Mouse (Mus musculus) megakaryocyte, embryonic 14.5 days (primary cell): ENCODE measurements around the gene Ddx47. TPM values are rescaled to one million over a fixed set of nuclear protein-coding genes. Genes with fewer than 3 reads are reported as not detected.

Source experiments
- H3K27me3 ChIP-seq: replicated peaks from 2 replicates; pipeline ENCODE3; 2012; ENCODE audit warnings: inconsistent platforms
- H3K36me3 ChIP-seq: replicated peaks from 2 replicates; pipeline ENCODE3; 2012; ENCODE audit warnings: low read length, inconsistent platforms, mixed read lengths
- H3K4me1 ChIP-seq: 2 replicates; pipeline ENCODE4 v1.6.1; 2012; ENCODE audit warnings: inconsistent platforms
- H3K4me3 ChIP-seq: replicated peaks from 2 replicates; pipeline ENCODE3; 2012; ENCODE audit warnings: moderate library complexity, mild to moderate bottlenecking, inconsistent platforms
- H3K9me3 ChIP-seq: 2 replicates; pipeline ENCODE4 v1.6.1; 2012; ENCODE audit warnings: inconsistent platforms
- FLI1 ChIP-seq: IDR thresholded peaks from 2 replicates; pipeline ENCODE4 v1.6.1; 2012; ENCODE audit warnings: low read length, inconsistent platforms, mixed read lengths
- GATA1 ChIP-seq: IDR thresholded peaks from 3 replicates; pipeline ENCODE4 v1.6.1; 2012; ENCODE audit warnings: mixed read lengths, low read length, inconsistent platforms, borderline replicate concordance
- polyA plus RNA-seq: library from polyadenylated mRNA; stranded (reverse); fragments of >175 nt; gene quantifications from 2 replicates; pipeline ENCODE4 v1.2.3, GENCODE M21; 2012; ENCODE audit warnings: low replicate concordance; ENCODE audit not compliant: insufficient read depth

Ddx47 gene
- polyA plus RNA-seq, 1 experiment = 6.6 TPM

- peaks cover 14% of the 10 kb centered on the region for H3K4me1 ChIP-seq
- TF ChIP-seq GATA1 (no peak), FLI1 (no peak)
- no peaks in the 10 kb centered on the region for H3K9me3 ChIP-seq
- no peak overlapping the region for H3K4me3 ChIP-seq
- H3K27me3 ChIP-seq = peaks cover 53% of the 10 kb centered on the region
- no peaks in the 10 kb centered on the region for H3K36me3 ChIP-seq
These were observed 53.2 kb downstream of the Ddx47 start for GRCm38 (mm10) chr6:135064621-135065020.

GRCm38 (mm10) chr6:135065236-135065957 lies 54.0 kb downstream of the Ddx47 start, which contains the start of gene Gprc5a:
TSS of gene Gprc5a (plus strand) at chr6:135065651.
- Histone ChIP-seq H3K27me3 (peaks cover 56% of the 10 kb centered on the region), H3K36me3 (no peaks in the 10 kb centered on the region), H3K9me3 (no peaks in the 10 kb centered on the region), H3K4me1 (peaks cover 14% of the 10 kb centered on the region), H3K4me3 (peak within 1 kb of the TSS; percentile 90)
- TF ChIP-seq GATA1 (no peak), FLI1 (no peak)

- Histone ChIP-seq H3K4me1 (peaks cover 14% of the 10 kb centered on the region), H3K36me3 (no peaks in the 10 kb centered on the region), H3K27me3 (peaks cover 53% of the 10 kb centered on the region), H3K9me3 (no peaks in the 10 kb centered on the region), H3K4me3 (no peak overlapping the region)
- TF ChIP-seq FLI1 (no peak), GATA1 (no peak)
These were observed 55.5 kb downstream of the Ddx47 start for GRCm38 (mm10) chr6:135066795-135067445.

- H3K4me3 ChIP-seq = no peak overlapping the region
- H3K27me3 ChIP-seq = peaks cover 53% of the 10 kb centered on the region
- H3K36me3 ChIP-seq = no peaks in the 10 kb centered on the region
- peaks cover 14% of the 10 kb centered on the region for H3K4me1 ChIP-seq
- TF ChIP-seq FLI1 (no peak), GATA1 (no peak)
- H3K9me3 ChIP-seq = no peaks in the 10 kb centered on the region
These were observed 56.8 kb downstream of the Ddx47 start for GRCm38 (mm10) chr6:135068221-135068620.

DNA sequence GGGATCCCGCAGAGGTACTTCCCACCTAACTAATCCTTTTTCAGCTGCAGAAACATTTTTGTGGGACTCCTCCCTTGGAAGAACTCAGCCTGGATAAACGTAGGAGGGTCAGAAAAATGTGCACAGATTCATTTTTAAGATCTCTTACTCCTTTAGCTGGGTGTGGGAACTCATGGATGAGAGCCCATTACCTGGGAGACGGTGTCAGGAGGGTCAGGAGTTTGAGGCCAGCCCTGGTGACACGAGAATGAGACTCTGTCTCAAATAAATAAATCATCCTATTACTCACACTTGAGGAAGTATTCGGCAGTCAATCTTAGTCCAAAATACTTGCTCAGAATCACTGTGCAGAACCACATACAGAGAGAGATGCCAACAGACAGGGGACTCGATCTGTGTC lies 58.4 kb downstream of the Ddx47 start:
- peaks cover 47% of the 10 kb centered on the region for H3K27me3 ChIP-seq
- H3K4me3 ChIP-seq = no peak overlapping the region
- H3K36me3 ChIP-seq = no peaks in the 10 kb centered on the region
- H3K9me3 ChIP-seq = no peaks in the 10 kb centered on the region
- TF ChIP-seq FLI1 (no peak), GATA1 (no peak)
- peaks cover 25% of the 10 kb centered on the region for H3K4me1 ChIP-seq

GRCm38 (mm10) chr6:135070347-135070746 lies 58.9 kb downstream of the Ddx47 start:
- Histone ChIP-seq H3K27me3 (peaks cover 42% of the 10 kb centered on the region), H3K36me3 (no peaks in the 10 kb centered on the region), H3K4me1 (peaks cover 25% of the 10 kb centered on the region), H3K4me3 (no peak overlapping the region), H3K9me3 (no peaks in the 10 kb centered on the region)
- no peak for TF ChIP-seq GATA1
- no peak for TF ChIP-seq FLI1

Other genes with a start within 250 kb of the Ddx47 start
- gene Dusp16, start 219.0 kb upstream of the Ddx47 start, polyA plus RNA-seq = 0.63 and 1.0 TPM in 2 replicates
- gene Crebl2, start 181.5 kb upstream of the Ddx47 start, polyA plus RNA-seq = 1.1 and 2.3 TPM in 2 replicates
- 0.62 TPM in 1 of 2 replicates, not detected in the other for gene Gpr19, start 113.0 kb upstream of the Ddx47 start, polyA plus RNA-seq
- 15.1 and 19.6 TPM in 2 replicates for gene Cdkn1b, start 91.2 kb upstream of the Ddx47 start, polyA plus RNA-seq
- gene Apold1, start 29.9 kb upstream of the Ddx47 start, polyA plus RNA-seq = 0.92 and 1.1 TPM in 2 replicates
- gene Gprc5a, start 54.0 kb downstream of the Ddx47 start, polyA plus RNA-seq = not detected in 2 replicates
- not detected in 2 replicates for gene Gprc5d, start 106.7 kb downstream of the Ddx47 start, polyA plus RNA-seq
- 1.1 and 2.3 TPM in 2 replicates for gene Fam234b, start 186.4 kb downstream of the Ddx47 start, polyA plus RNA-seq
- gene Hebp1, start 186.4 kb downstream of the Ddx47 start, polyA plus RNA-seq = 3.9 TPM in 1 of 2 replicates, not detected in the other
- gene Gsg1, start 242.7 kb downstream of the Ddx47 start, polyA plus RNA-seq = not detected in 2 replicates